Mouse (Mus musculus): ENCODE results near the gene Gucy1a1.

- no peak for TF ChIP-seq POLR2A (IDR thresholded peaks at IDR 0.05; ENCODE audit: low read depth, low read length)
- TF ChIP-seq CTCF (IDR thresholded peaks at IDR 0.05; ENCODE audit: borderline replicate concordance, insufficient read depth, low read length): no peak
These were observed 10.1 kb downstream of the Gucy1a1 start for GRCm38 (mm10) chr3:82135483-82135882.

All from embryonic fibroblast, embryonic 13.5 days (primary cell).